Mouse (Mus musculus): Measurements from ENCODE around the gene Epo.

Epo gene

GRCm38 (mm10) chr5:137540991-137541390 lies 7.9 kb upstream of the Epo start:
- DNase-seq (ENCODE audit: low spot score in 2 of 2): no peak

DNA sequence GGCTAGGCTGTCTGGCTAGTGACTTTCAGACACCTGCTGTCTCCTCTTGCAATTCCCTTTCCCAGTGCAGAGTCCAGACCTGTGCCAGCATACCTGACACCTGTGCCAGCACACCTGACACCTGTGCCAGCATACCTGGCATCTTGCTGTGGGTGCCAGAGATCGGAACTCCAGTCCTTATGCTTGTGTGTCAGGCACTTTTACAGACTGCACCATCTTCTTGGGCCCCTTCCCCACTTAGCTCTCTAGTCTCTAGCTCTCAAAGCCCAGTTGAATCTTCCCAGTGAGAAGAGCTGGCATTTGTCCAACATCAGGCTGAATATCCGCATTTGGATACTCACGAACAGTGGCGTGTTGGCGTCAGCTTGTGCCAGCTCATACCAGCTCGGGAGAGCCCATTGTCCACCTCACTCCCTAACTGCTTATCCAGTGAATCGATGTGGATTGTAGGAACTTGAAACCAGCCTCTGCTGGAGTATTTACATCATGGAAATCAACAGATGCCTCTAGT lies 6.3 kb upstream of the Epo start:
- no peak for DNase-seq (ENCODE audit: low spot score in 2 of 2)

DNA sequence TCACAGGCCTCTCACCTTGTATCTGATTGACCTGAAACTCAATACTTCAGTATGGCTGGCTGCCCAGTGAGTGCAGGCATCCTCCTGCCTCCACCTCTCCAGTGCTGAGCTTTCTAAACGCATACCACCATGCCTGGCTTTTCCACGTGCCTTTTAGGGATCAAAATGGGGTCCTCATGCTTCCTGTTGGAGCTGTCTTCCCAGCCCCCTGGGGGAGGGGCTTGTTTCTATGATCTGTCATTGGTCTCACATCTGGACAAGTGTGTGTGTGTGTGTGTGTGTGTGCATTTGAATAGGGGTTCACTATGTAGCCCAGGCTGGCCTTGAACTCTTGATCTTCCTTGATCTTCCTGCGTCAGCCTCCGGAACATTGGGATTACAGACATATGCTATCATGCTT lies 4.4 kb upstream of the Epo start:
- peak in 1 of 2 experiments; percentile 6 for DNase-seq (ENCODE audit: low spot score in 2 of 2)

- DNase-seq (ENCODE audit: low spot score in 2 of 2): no peak
These were observed 2.3 kb upstream of the Epo start for GRCm38 (mm10) chr5:137535318-137535717.

- no peak for DNase-seq (ENCODE audit: low spot score in 2 of 2)
These were observed 1.7 kb upstream of the Epo start for GRCm38 (mm10) chr5:137534762-137535161.

- DNase-seq (ENCODE audit: low spot score in 2 of 2): no peak
These were observed 280 bp downstream of the Epo start for GRCm38 (mm10) chr5:137532808-137533116.

- no peak for DNase-seq (ENCODE audit: low spot score in 2 of 2)
These were observed 773 bp downstream of the Epo start for GRCm38 (mm10) chr5:137532131-137532807.

DNA sequence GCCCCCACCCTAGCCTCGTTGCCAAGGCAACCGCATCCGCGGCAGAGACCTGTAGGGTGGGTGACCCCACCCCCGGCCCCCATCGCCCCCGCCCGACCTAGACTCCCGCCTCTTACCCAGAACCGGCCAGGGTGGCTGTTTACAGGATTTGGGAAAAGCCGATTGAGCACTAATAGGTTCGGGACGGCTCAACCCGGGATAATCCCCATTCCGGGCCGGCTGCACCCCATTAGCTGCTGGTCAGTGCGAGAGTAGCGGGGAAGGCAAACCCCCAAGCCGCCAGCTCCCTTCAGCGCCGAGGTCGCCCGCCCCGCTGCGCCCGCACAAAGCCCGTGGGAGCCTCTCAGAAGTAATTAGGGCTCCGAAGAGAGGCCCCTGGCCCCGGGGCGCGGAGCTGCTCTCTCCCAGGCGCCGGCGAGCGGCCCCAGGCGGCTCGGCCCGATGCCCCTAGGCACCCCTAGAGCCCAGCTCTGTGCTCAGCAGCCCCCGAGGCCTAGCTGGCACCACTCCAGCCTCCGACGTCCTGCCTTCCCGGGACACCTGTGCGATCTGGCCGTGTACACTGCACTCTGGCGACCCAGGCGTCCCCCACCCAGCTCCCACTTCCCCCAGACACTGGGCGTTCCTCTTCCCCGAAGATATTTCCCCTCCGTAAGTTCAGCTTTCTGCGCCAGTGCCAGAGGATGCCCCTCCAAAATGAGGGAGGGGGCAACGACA lies 1.5 kb downstream of the Epo start:
- peak; percentile 70 to 85 for DNase-seq (ENCODE audit: low spot score in 2 of 2)

- peak; percentile 66 to 89 for DNase-seq (ENCODE audit: low spot score in 2 of 2)
These were observed 2.2 kb downstream of the Epo start for GRCm38 (mm10) chr5:137530588-137531413.

- no peak for DNase-seq (ENCODE audit: low spot score in 2 of 2)
These were observed 3.0 kb downstream of the Epo start for GRCm38 (mm10) chr5:137530075-137530474.

DNA sequence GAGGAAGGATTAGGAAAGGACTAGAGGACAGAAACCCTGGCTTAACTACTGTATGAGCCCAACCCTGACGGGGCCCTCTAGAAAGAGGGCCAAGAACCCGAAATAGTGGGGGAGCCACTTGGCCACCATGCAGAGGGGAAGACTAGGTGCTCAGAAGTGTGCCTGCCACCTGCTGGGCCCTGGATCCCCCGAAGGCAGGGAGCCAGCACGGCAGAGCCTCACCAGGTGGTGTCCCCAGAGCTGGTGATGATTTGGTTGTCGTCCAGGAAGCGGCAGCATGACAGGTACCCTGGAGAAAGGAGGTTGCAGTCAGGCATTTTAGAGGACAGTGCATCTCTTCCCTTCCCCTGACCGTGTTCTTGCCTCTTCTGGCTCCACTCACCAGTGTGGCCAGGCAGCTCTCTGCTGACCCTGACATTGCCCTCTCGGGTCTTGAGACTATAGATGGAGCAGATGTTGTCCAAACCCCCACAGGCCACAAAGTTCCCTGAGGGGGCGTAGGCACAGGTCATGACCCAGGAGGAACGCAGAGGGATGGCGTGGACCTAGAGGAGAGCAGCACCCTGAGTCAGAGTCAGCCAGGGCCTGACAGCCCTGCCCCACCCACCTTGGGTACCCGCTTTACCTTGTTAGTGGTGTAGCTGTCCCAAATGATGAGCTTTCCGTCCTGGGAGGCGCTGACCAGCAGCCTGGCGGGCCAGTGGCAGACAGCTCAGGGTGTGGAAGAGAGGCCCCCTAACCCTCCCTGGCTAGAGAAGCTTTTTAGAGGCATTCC lies 3.6 kb downstream of the Epo start:
- DNase-seq (ENCODE audit: low spot score in 2 of 2): no peak

- DNase-seq (ENCODE audit: low spot score in 2 of 2): no peak
These were observed 4.6 kb downstream of the Epo start for GRCm38 (mm10) chr5:137528247-137528968.

- DNase-seq (ENCODE audit: low spot score in 2 of 2): no peak
These were observed 5.6 kb downstream of the Epo start for GRCm38 (mm10) chr5:137527413-137527812.

- no peak for DNase-seq (ENCODE audit: low spot score in 2 of 2)
These were observed 6.7 kb downstream of the Epo start for GRCm38 (mm10) chr5:137526192-137526936.

- DNase-seq (ENCODE audit: low spot score in 2 of 2): no peak
These were observed 7.5 kb downstream of the Epo start for GRCm38 (mm10) chr5:137525511-137525910.

DNA sequence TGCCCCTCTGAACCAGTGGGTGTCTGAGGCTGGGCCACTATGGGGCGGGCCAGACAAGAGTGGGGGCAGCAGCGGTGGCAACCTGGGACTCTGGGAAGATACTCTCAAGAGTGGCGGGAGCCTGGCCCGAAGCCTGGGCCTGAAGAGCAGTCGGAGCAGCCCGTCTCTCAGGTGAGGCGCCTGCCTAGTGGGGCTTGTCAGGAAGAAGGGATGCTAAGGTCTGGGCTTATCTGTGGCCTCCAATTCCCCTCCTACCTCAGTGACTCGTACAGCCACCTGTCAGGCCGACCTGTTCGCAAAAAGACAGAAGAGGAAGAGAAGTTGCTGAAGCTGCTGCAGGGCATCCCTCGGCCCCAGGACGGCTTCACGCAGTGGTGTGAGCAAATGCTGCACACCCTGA lies 8.4 kb downstream of the Epo start:
- DNase-seq (ENCODE audit: low spot score in 2 of 2): no peak

DNA sequence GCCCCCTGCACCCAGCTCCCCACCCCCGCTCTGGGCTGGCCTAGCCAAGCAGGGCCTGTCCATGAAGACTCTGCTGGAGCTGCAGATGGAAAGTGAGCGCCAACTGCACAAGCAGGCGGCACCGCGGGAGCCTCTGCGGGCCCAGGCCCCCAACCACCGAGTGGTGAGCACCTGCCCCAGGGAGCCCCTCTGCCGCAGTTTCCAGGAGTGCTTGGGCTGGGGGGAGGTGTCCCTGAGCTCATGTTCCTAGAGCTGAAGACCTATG lies 8.9 kb downstream of the Epo start:
- no peak for DNase-seq (ENCODE audit: low spot score in 2 of 2)

GRCm38 (mm10) chr5:137523396-137524250 lies 9.4 kb downstream of the Epo start:
- DNase-seq (ENCODE audit: low spot score in 2 of 2): no peak

DNA sequence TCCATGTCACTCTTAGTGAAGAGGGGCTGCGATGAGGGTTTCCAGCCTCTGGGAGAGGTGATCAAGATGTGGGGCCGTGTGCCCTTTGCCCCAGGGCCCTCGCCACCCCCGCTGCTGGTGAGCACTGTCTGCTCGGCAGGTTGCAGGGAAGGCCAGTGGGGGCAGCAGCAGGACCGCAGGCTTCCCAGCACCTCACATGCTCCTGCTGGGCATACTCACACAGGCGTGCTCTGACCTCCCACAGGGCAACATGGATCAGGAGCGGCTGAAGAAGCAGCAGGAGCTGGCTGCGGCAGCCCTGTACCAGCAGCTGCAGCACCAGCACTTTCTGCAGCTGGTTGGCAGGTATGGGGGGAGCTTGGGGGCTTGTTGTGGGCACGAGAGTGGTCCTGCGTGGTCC lies 10.3 kb downstream of the Epo start:
- no peak for DNase-seq (ENCODE audit: low spot score in 2 of 2)

DNA sequence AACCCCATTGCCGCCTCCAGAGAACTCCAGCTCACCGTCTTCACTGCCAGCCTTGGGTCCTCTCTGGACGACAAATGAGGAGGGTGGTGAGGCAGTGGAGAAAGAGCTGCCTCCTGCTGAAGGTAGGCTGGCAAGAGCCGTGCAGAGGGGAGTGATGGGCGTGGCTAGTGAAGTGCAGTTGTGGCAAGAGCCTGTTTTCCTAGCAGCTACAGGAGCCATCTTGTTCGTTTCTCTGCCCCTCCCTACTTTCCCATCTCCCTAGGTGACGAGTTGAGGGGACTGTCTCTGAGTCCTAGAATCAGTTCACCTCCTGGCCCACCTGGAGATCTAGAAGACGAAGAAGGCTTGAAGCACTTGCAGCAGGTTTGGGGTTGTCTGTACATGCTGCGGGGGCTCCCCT lies 11.2 kb downstream of the Epo start:
- no peak for DNase-seq (ENCODE audit: low spot score in 2 of 2)

Measured in frontal cortex, postnatal 10 days (tissue).